Mouse (Mus musculus): ENCODE measurements at regions not wholly inside any gene's neighbourhood (a gene's known extent, or its start where the extent isn't known, plus 50 kb on each side); places are given as distances from the start of the nearest gene placed in this dataset.

- no peak for DNase-seq (ENCODE audit: low spot score)
Observed at GRCm38 (mm10) chr6:51220778-51221177, 211.7 kb upstream of the Nfe2l3 start.

GRCm38 (mm10) chr6:51236077-51236740, 196.3 kb upstream of the Nfe2l3 start:
- DNase-seq (ENCODE audit: low spot score), result no peak

- DNase-seq (ENCODE audit: low spot score), result no peak
Observed at GRCm38 (mm10) chr6:51240039-51240438, 192.4 kb upstream of the Nfe2l3 start.

GRCm38 (mm10) chr6:51250233-51250632, 182.2 kb upstream of the Nfe2l3 start:
- DNase-seq (ENCODE audit: low spot score), result no peak

- no peak for DNase-seq (ENCODE audit: low spot score)
Observed at GRCm38 (mm10) chr6:51251432-51251831, 181.0 kb upstream of the Nfe2l3 start.

- DNase-seq (ENCODE audit: low spot score), result no peak
Observed at GRCm38 (mm10) chr6:51252721-51253120, 179.7 kb upstream of the Nfe2l3 start.

GRCm38 (mm10) chr6:51256631-51257030, 175.8 kb upstream of the Nfe2l3 start:
- no peak for DNase-seq (ENCODE audit: low spot score)

- DNase-seq (ENCODE audit: low spot score), result no peak
Observed at GRCm38 (mm10) chr6:51257524-51257923, 174.9 kb upstream of the Nfe2l3 start.

- no peak for DNase-seq (ENCODE audit: low spot score)
Observed at GRCm38 (mm10) chr6:51258304-51258703, 174.2 kb upstream of the Nfe2l3 start.

- DNase-seq (ENCODE audit: low spot score), result no peak
Observed at GRCm38 (mm10) chr6:51263595-51263994, 168.9 kb upstream of the Nfe2l3 start.

- DNase-seq (ENCODE audit: low spot score), result no peak
Observed at GRCm38 (mm10) chr6:51265329-51265728, 167.1 kb upstream of the Nfe2l3 start.

GRCm38 (mm10) chr6:51266721-51267120, 165.7 kb upstream of the Nfe2l3 start:
- no peak for DNase-seq (ENCODE audit: low spot score)

GRCm38 (mm10) chr6:51267888-51268287, 164.6 kb upstream of the Nfe2l3 start:
- DNase-seq (ENCODE audit: low spot score), result no peak

- no peak for DNase-seq (ENCODE audit: low spot score)
Observed at GRCm38 (mm10) chr6:51268931-51269330, 163.5 kb upstream of the Nfe2l3 start.

GRCm38 (mm10) chr6:51269617-51270016, 162.9 kb upstream of the Nfe2l3 start:
- no peak for DNase-seq (ENCODE audit: low spot score)

GRCm38 (mm10) chr6:51270216-51271127, 162.0 kb upstream of the Nfe2l3 start:
- peak; percentile 99 for DNase-seq (ENCODE audit: low spot score)

- no peak for DNase-seq (ENCODE audit: low spot score)
Observed at GRCm38 (mm10) chr6:51271128-51271480, 161.4 kb upstream of the Nfe2l3 start.

- DNase-seq (ENCODE audit: low spot score), result no peak
Observed at GRCm38 (mm10) chr6:51272136-51272736, 160.2 kb upstream of the Nfe2l3 start.

GRCm38 (mm10) chr6:51279491-51279890, 153.0 kb upstream of the Nfe2l3 start:
- DNase-seq (ENCODE audit: low spot score), result no peak

- DNase-seq (ENCODE audit: low spot score), result no peak
Observed at GRCm38 (mm10) chr6:51280231-51280630, 152.2 kb upstream of the Nfe2l3 start.

- no peak for DNase-seq (ENCODE audit: low spot score)
Observed at GRCm38 (mm10) chr6:51283916-51284706, 148.4 kb upstream of the Nfe2l3 start.

- DNase-seq (ENCODE audit: low spot score), result no peak
Observed at GRCm38 (mm10) chr6:51284881-51285280, 147.6 kb upstream of the Nfe2l3 start.

Measured in yolk sac, embryonic 10.5 days (tissue).